Mouse (Mus musculus): ENCODE data around the gene Smarcc2. TPM values are rescaled to one million over a fixed set of nuclear protein-coding genes. Genes with fewer than 3 reads are reported as not detected.

Gene Smarcc2
- polyA plus RNA-seq, 1 experiment from 2014 or later = 209 TPM

DNA sequence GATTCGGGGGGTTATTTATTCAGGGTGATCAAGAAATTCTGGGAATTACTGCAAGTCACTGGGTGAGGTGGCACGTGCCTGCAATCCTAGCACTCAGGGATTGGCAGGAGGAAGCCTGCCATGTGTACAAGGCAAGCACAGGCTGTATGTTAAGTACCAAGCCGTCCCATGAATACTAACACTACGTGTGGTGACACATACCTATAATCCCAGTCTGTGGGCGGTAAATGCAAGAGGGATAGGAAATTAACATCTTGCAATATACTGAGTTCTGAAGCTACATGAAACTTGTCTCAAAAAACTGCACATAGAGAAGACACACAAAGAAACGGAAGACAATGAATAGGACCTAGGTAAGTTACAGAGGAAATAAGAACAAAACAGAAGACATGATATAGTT lies 8.0 kb upstream of the Smarcc2 start:
- ATAC-seq (replicated peaks) = no peak
- 86% methylated on average over 6 of the region's 6 CpGs for WGBS
- no peak overlapping the region for H3K27ac ChIP-seq
- H3K27me3 ChIP-seq (replicated peaks) = no peaks in the 10 kb centered on the region
- no peaks in the 10 kb centered on the region for H3K9me3 ChIP-seq
- H3K36me3 ChIP-seq (replicated peaks) = no peaks in the 10 kb centered on the region
- no peak overlapping the region for H3K4me3 ChIP-seq
- H3K4me1 ChIP-seq = peaks cover 4% of the 10 kb centered on the region; the same call in 1 of the 2 replicates
- H3K4me2 ChIP-seq = no peak overlapping the region
- H3K9ac ChIP-seq = no peak overlapping the region

DNA sequence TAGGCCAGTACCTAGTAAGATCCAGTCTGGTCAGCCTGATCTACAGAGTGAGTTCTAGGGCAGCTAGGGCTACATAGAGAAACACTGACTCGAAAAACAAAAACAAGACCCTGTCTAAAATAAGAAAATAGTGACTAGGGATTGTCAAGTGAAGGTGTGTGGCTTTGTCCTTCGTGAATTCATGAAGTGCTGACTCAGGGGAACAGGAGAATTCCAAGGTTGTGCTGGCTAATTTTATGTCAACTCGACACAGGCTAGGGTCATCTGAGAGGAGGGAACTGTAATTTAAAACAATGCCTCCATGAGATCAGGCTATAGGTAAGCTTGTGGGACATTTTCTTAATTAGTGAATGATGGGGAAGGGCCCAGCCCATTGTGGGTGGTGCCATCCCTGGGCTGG lies 4.6 kb upstream of the Smarcc2 start:
- no peaks in the 10 kb centered on the region for H3K27me3 ChIP-seq (replicated peaks)
- no peaks in the 10 kb centered on the region for H3K36me3 ChIP-seq (replicated peaks)
- 82% methylated on average over 3 of the region's 3 CpGs for WGBS
- H3K4me3 ChIP-seq = no peak overlapping the region
- no peak for ATAC-seq (replicated peaks)
- H3K4me2 ChIP-seq = no peak overlapping the region
- H3K9ac ChIP-seq = no peak overlapping the region
- no peak overlapping the region for H3K27ac ChIP-seq
- no peaks in the 10 kb centered on the region for H3K9me3 ChIP-seq
- peaks cover 10% of the 10 kb centered on the region; the same call in 1 of the 2 replicates for H3K4me1 ChIP-seq

DNA sequence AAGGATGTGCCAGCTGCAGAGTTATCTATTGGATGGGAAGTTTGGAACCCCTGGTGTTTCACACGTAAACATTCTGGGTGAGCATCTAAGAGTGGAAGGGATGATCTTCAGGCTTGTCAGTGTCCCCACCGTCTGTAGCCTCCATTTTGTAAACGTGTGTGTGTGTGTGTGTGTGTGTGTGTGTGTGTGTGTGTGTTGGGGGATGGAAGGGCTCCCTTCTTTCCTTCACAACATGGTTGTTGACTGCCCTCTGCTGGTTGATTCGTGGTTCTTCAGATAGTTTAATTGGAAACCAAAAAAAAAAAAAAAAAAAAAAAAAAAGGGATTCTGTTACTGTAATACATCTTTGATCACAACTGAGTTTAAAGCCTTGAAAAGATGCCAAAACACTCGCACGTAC lies 3.8 kb upstream of the Smarcc2 start:
- H3K4me1 ChIP-seq = peaks cover 11% of the 10 kb centered on the region
- no peaks in the 10 kb centered on the region for H3K36me3 ChIP-seq (replicated peaks)
- 2% methylated on average over 6 of the region's 6 CpGs for WGBS
- H3K4me2 ChIP-seq = peak overlapping the region; percentile 31
- no peak overlapping the region for H3K9ac ChIP-seq
- no peak overlapping the region for H3K4me3 ChIP-seq
- H3K27me3 ChIP-seq (replicated peaks) = no peaks in the 10 kb centered on the region
- H3K27ac ChIP-seq = 0 out of 2 replicates have a peak overlapping the region, but pooled peaks have one; percentile 30
- H3K9me3 ChIP-seq = no peaks in the 10 kb centered on the region
- no peak for ATAC-seq (replicated peaks)

DNA sequence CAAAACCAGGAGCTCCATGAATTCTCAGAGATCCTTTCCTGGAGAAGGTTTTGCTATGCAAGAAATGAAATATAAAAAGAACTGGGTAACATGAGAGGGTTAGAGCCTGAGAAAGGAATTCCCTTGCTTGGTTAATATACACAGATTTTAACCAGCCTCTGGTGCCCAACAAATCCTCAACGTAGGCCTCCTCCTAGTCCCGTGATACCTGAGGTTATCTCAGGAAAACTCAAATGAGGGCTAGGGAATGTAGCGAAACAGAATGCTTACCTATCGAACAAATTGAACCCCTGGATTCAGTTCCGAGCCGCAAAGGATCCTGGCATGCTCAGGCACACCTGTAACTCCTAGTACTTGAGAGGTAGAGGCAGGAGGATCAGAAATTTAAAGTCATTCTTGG lies 1.4 kb upstream of the Smarcc2 start:
- no peak overlapping the region for H3K27ac ChIP-seq
- ATAC-seq (replicated peaks) = no peak
- H3K4me1 ChIP-seq = peaks cover 23% of the 10 kb centered on the region
- H3K9ac ChIP-seq = no peak overlapping the region; the same call in 1 of the 2 replicates
- H3K27me3 ChIP-seq (replicated peaks) = no peaks in the 10 kb centered on the region
- peaks cover 3% of the 10 kb centered on the region; the same call in 1 of the 2 replicates for H3K36me3 ChIP-seq (replicated peaks)
- 83% methylated on average over 6 of the region's 6 CpGs for WGBS
- H3K4me3 ChIP-seq = peak overlapping the region; percentile 62; the same call in 1 of the 2 replicates
- no peaks in the 10 kb centered on the region for H3K9me3 ChIP-seq
- no peak overlapping the region; the same call in 1 of the 2 replicates for H3K4me2 ChIP-seq

DNA sequence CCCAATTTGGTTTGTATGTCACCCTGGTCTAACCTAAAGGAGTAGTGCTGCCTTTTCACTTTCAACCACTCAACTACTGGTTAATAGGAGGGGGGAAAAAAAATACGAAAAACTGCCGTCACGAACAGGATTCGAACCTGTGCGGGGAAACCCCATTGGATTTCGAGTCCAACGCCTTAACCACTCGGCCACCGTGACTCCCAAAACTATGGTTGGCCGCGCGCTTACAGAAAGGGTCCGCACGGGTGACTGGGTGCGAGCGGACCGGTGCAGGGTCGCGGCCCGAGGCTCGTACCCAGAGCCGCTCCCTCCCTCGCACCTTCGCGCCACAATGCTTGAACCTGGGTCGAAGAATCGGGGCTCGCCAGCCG lies 715 bp upstream of the Smarcc2 start:
- Histone ChIP-seq H3K4me1 (peaks cover 23% of the 10 kb centered on the region), H3K27ac (peak overlapping the region; percentile 96), H3K27me3 (replicated peaks) (no peaks in the 10 kb centered on the region), H3K4me2 (peak overlapping the region; percentile 62), H3K36me3 (replicated peaks) (peaks cover 9% of the 10 kb centered on the region), H3K9ac (peak overlapping the region; percentile 87), H3K9me3 (no peaks in the 10 kb centered on the region), H3K4me3 (peak overlapping the region; percentile 62)
- peak; percentile 73 for ATAC-seq (replicated peaks)
- WGBS = under 1% methylated on average over 29 of the region's 29 CpGs

DNA sequence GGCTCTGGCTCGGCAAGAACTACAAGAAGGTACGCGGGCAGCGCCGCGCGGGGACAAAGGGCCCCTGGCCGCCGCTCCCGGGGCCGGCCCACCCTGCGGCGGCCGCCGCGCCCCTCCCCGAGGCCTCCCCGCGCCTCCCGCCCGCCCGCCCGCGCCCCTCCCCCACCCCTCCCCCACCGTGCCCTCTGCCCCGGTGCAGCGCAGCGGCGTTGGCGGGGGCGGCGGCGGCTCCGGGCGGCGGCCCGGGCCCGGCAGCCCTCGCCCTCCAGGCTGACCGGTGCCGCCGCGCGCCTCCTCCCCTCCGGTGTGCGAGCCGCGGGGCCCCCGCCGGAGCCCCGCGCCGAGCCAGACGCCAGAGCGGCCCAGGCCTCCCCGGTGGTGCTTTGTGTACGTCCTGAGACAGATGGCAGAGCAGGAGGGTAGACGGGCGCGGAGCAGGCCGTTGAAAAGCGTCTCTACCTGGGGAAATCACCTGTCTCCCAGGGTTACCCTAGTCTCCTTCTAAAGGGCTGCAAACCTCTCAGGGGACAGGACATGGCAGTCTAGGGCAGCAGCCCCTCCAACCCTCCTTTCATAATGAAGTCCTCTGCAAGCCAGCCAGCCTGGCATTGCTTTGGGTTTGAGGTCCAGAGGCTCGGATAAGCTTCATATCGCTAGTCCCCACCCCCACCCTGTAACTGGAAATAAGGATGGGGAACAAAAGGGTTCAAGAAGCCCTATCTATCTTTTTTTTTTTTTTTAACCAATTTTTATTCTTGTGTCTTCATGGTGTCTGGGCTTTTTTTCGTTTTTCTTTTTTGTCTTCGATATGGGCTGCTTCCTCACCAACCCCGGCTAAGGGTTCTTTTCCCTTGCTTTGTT lies 591 bp downstream of the Smarcc2 start:
- WGBS = 2% methylated on average over 45 of the region's 67 CpGs
- no peaks in the 10 kb centered on the region for H3K27me3 ChIP-seq (replicated peaks)
- H3K4me2 ChIP-seq = peak overlapping the region; percentile 78
- ATAC-seq (replicated peaks) = peak; percentile 57
- H3K9ac ChIP-seq = peak overlapping the region; percentile 87
- no peaks in the 10 kb centered on the region for H3K9me3 ChIP-seq
- H3K36me3 ChIP-seq (replicated peaks) = peaks cover 22% of the 10 kb centered on the region
- peak overlapping the region; percentile 96 for H3K27ac ChIP-seq
- H3K4me3 ChIP-seq = peak overlapping the region; percentile 62
- H3K4me1 ChIP-seq = peaks cover 23% of the 10 kb centered on the region

DNA sequence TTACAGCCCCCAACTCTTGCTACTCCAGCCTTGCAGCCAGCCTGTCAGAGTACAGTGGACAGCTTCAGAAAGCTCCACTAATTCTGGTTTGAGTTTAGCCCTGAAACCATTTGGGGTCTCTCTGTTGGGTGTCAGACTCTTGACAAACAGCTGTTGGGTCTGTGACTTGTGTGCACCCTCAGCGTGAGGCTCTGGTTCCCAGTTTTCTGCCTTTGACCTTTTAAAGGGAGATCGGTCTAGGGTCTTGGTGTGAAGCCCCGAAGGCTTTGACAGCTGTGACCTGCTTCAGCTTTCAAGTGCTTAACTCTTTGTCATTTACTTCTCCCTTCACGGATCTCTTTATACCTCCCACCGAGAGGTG lies 1.2 kb downstream of the Smarcc2 start:
- peak overlapping the region; percentile 62 for H3K4me3 ChIP-seq
- 0% methylated on average over 5 of the region's 5 CpGs for WGBS

DNA sequence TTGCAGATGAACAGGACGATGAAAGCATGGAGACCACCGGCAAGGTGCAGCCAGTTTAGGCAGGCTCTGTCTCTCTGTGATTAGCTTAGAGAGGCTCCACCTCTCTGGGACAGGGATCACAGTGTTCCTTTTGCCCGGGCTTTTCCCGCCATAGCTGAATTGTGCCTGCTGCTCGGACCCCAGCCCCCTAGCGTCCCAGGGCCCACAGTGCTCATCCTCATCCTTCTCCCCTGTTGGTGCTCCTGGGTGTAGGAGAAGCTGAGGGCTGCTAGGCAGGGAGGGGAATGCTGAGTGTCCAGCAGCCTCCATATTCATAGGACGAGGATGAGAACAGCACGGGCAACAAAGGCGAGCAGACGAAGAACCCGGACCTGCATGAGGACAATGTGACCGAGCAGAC lies 15.3 kb downstream of the Smarcc2 start:
- H3K27ac ChIP-seq = no peak overlapping the region
- H3K4me1 ChIP-seq = no peaks in the 10 kb centered on the region
- WGBS = 89% methylated on average over 12 of the region's 12 CpGs
- H3K4me3 ChIP-seq = no peak overlapping the region
- no peak overlapping the region for H3K4me2 ChIP-seq
- H3K9me3 ChIP-seq = no peaks in the 10 kb centered on the region
- ATAC-seq (replicated peaks) = no peak
- no peaks in the 10 kb centered on the region for H3K27me3 ChIP-seq (replicated peaks)
- no peak overlapping the region for H3K9ac ChIP-seq
- peaks cover 72% of the 10 kb centered on the region for H3K36me3 ChIP-seq (replicated peaks)

More for the DNA sequence above, 1.2 kb downstream of the Smarcc2 start:
- H3K27ac ChIP-seq = peak overlapping the region; percentile 96
- H3K4me1 ChIP-seq = peaks cover 19% of the 10 kb centered on the region
- peak overlapping the region; percentile 87 for H3K9ac ChIP-seq
- peaks cover 27% of the 10 kb centered on the region for H3K36me3 ChIP-seq (replicated peaks)
- no peak for ATAC-seq (replicated peaks)
- H3K27me3 ChIP-seq (replicated peaks) = no peaks in the 10 kb centered on the region
- H3K4me2 ChIP-seq = peak overlapping the region; percentile 78
- no peaks in the 10 kb centered on the region for H3K9me3 ChIP-seq

DNA sequence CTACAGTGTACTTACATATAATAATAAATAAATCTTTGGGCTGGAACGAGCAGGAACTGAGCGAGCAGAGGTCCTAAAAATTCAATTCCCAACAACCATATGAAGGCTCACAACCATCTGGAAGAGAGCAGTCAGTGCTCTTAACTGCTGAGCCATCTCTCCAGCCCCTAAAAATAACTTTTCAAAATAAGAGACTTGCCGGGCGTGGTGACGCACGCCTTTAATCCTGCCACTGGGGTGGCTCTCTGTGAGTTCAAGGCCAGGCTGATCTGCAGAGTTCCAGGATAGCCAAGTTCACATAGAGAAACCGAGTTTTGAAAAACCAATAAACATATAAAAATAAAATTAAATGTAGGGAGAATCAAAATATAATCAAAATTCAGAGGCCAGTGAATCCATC lies 27.3 kb downstream of the Smarcc2 start:
- 91% methylated on average over 7 of the region's 7 CpGs for WGBS
- no peak overlapping the region for H3K27ac ChIP-seq

DNA sequence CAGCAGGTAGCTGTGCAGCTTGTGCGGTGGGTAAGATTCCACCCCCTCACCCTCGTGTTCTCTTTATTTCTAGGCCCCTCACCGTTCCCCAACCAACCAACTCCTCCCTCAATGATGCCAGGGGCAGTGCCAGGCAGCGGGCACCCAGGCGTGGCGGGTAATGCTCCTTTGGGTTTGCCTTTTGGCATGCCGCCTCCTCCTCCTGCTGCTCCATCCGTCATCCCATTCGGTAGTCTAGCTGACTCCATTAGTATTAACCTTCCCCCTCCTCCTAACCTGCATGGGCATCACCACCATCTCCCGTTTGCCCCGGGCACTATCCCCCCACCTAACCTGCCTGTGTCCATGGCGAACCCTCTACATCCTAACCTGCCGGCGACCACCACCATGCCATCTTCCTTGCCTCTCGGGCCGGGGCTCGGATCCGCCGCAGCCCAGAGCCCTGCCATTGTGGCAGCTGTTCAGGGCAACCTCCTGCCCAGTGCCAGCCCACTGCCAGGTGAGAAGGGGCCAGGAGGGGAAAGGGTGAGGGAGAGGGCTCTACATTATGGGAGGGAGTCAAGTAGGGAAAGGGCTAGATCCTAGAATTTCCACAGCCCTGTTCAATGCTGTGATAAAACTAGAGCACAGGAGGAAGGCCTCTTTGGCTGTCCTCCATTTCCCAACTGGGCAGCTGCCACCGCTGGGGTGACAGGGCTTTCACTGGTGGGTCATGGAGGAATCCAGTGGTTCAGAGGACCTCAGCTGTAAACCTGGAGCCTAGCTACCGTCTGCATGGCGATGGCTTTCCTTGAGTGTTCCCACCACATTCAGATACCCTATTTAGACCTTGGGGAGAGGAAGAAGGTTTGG lies 29.0 kb downstream of the Smarcc2 start:
- no peaks in the 10 kb centered on the region for H3K27me3 ChIP-seq (replicated peaks)
- H3K4me2 ChIP-seq = no peak overlapping the region
- no peak overlapping the region for H3K4me3 ChIP-seq
- whole genome bisulfite sequencing = 94% methylated on average over 22 of the region's 22 CpGs
- no peaks in the 10 kb centered on the region for H3K9me3 ChIP-seq
- H3K4me1 ChIP-seq = peaks cover 24% of the 10 kb centered on the region
- no peak for ATAC-seq (replicated peaks)
- no peak overlapping the region for H3K9ac ChIP-seq
- H3K27ac ChIP-seq = no peak overlapping the region
- peaks cover 71% of the 10 kb centered on the region for H3K36me3 ChIP-seq (replicated peaks)

More for the DNA sequence above, 27.3 kb downstream of the Smarcc2 start:
- peaks cover 11% of the 10 kb centered on the region for H3K4me1 ChIP-seq
- ATAC-seq (replicated peaks) = no peak
- H3K4me3 ChIP-seq = no peak overlapping the region
- H3K9ac ChIP-seq = no peak overlapping the region
- no peak overlapping the region for H3K4me2 ChIP-seq
- peaks cover 86% of the 10 kb centered on the region for H3K36me3 ChIP-seq (replicated peaks)
- H3K27me3 ChIP-seq (replicated peaks) = no peaks in the 10 kb centered on the region
- no peaks in the 10 kb centered on the region for H3K9me3 ChIP-seq

DNA sequence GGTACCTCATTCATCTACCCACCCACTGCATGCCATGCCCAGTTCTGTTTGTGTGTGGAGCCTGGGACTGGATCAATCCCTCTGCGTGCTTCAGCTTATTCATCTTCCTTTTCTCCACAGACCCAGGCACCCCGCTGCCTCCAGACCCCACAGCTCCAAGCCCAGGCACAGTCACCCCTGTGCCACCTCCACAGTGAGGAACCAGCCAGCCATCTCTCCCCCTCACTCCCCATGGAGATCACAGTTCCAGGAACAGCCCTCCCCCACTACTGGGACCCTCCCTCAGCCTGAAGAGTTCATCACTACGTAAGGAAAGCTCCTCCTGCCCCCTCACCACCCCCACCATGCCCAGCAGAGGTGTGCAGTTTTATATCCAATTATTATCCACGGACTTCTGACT lies 29.7 kb downstream of the Smarcc2 start:
- Histone ChIP-seq H3K4me3 (no peak overlapping the region), H3K36me3 (replicated peaks) (peaks cover 64% of the 10 kb centered on the region), H3K9ac (no peak overlapping the region), H3K4me1 (peaks cover 24% of the 10 kb centered on the region), H3K27ac (no peak overlapping the region), H3K27me3 (replicated peaks) (no peaks in the 10 kb centered on the region), H3K9me3 (no peaks in the 10 kb centered on the region), H3K4me2 (no peak overlapping the region)
- ATAC-seq (replicated peaks) = no peak
- WGBS = 83% methylated on average over 4 of the region's 4 CpGs

DNA sequence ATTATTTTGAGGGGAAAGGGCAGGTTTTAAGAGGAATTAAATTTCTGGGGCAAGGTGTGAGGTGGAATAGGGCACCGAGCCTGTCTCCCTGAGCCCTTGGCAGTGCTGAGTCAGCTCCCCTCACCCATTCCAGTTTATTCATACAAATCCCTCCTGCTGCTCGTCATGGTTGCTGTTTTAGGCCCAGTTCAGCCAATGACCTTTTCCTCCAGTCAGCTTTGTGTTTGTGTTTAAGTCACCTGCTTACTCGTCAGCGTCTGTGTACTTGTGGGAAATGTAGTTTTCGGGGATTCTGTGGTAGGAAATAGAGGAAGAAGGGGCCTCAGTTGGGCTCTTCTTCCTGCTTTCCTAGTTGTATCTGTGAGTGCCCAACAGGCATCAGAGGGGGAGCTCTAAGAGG lies 30.3 kb downstream of the Smarcc2 start:
- Histone ChIP-seq H3K27ac (no peak overlapping the region), H3K36me3 (replicated peaks) (peaks cover 58% of the 10 kb centered on the region), H3K4me1 (peaks cover 24% of the 10 kb centered on the region), H3K9ac (no peak overlapping the region), H3K4me2 (no peak overlapping the region), H3K9me3 (no peaks in the 10 kb centered on the region), H3K27me3 (replicated peaks) (no peaks in the 10 kb centered on the region), H3K4me3 (no peak overlapping the region)
- no peak for ATAC-seq (replicated peaks)
- WGBS = 61% methylated on average over 5 of the region's 5 CpGs

Data from midbrain, embryonic 15.5 days (tissue).